Mouse (Mus musculus): Measurements from ENCODE around the gene Lpar1.

GRCm38 (mm10) chr4:58419225-58419624 is 134.5 kb downstream of the Lpar1 start:
- no peak for TF ChIP-seq GATA1 (IDR thresholded peaks at IDR 0.05; ENCODE audit: borderline replicate concordance, low read length)
- TF ChIP-seq FLI1 (IDR thresholded peaks at IDR 0.05; ENCODE audit: low read length) = no peak

Data from megakaryocyte, embryonic 14.5 days (primary cell).